Mouse (Mus musculus) E14TG2a.4 (cell line): ENCODE results near the gene Mark1.

Source experiments
- CTCF ChIP-seq: conservative IDR thresholded peaks from 2 replicates; pipeline ENCODE4 v1.5.1; 2014; ENCODE audit warnings: low read length
- NANOG ChIP-seq: IDR thresholded peaks from 2 replicates; pipeline ENCODE4 v1.6.1; 2014; ENCODE audit warnings: borderline replicate concordance, low read length, mixed read lengths
- POU5F1 ChIP-seq: IDR thresholded peaks from 2 replicates; pipeline ENCODE4 v1.6.1; 2014; ENCODE audit warnings: low read length, borderline replicate concordance

DNA sequence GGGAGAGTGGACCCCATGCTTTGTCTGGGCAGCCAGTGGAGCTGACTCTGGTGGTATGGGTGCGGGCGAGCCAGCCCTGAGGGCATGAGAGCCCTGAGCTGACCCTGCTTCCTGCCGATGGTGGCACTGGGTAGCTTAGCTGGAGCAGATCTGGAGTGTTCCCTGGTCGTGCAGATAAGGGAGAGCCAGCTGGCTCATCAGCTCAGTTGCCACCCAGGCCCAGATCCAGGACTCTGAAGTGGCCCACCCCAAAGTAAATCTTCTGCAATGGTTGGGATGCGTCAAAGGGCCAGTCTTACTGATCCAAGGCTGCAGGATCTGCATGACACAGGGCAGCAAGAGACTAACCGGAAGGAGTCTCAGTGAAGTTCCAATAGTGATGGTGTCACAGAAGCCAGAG lies 109.9 kb downstream of the Mark1 start:
- TF ChIP-seq CTCF (no peak), POU5F1 (no peak), NANOG (no peak)
